Mouse (Mus musculus) forebrain, embryonic 11.5 days (tissue): ENCODE results near the gene Lmod2. TPM values are rescaled to one million over a fixed set of nuclear protein-coding genes. Genes with fewer than 3 reads are reported as not detected.

ENCODE experiments used
- ATAC-seq: fragments of 200-750 bp; cut with Nextera tagmentation; replicated peaks from 2 replicates; pipeline ENCODE4 v1.8.0; 2017; ENCODE audit warnings: moderate TSS enrichment; ENCODE audit not compliant: low FRiP score
- DNase-seq: peaks from one replicate; pipeline ENCODE4 v3.0.0-alpha.2; 2017; ENCODE audit warnings: low spot score
- H3K27ac ChIP-seq: fragments of 300-500 bp; sonication (generic); 2 replicates; pipeline ENCODE4 v1.5.1; 2014; ENCODE audit warnings: low read depth, low read length
- H3K27me3 ChIP-seq: fragments of 300-500 bp; sonication (generic); 2 replicates; pipeline ENCODE4 v1.6.1; 2014; ENCODE audit warnings: mild to moderate bottlenecking, low read length, mixed read lengths; ENCODE audit not compliant: control insufficient read depth, insufficient read depth
- H3K36me3 ChIP-seq: fragments of 300-500 bp; sonication (generic); 2 replicates; pipeline ENCODE4 v1.6.1; 2014; ENCODE audit warnings: mild to moderate bottlenecking, low read length, moderate library complexity, mixed read lengths; ENCODE audit not compliant: control insufficient read depth, insufficient read depth
- H3K4me1 ChIP-seq: fragments of 300-500 bp; sonication (generic); replicated peaks from 2 replicates; pipeline ENCODE4 v1.6.1; 2014; ENCODE audit warnings: low read length, mixed read lengths; ENCODE audit not compliant: control insufficient read depth, insufficient read depth
- H3K4me2 ChIP-seq: fragments of 300-500 bp; sonication (generic); 2 replicates; pipeline ENCODE4 v1.6.1; 2014; ENCODE audit warnings: low read depth, mild to moderate bottlenecking, low read length, moderate library complexity, mixed read lengths; ENCODE audit not compliant: severe bottlenecking
- H3K4me3 ChIP-seq: fragments of 300-500 bp; sonication (generic); 2 replicates; pipeline ENCODE4 v1.5.1; 2014; ENCODE audit warnings: low read depth, low read length
- H3K9ac ChIP-seq: fragments of 300-500 bp; sonication (generic); 2 replicates; pipeline ENCODE4 v1.6.1; 2014; ENCODE audit warnings: low read length
- H3K9me3 ChIP-seq: fragments of 300-500 bp; sonication (generic); 2 replicates; pipeline ENCODE4 v1.6.1; 2016; ENCODE audit warnings: low read length, mixed read lengths; ENCODE audit not compliant: control insufficient read depth
- WGBS: fragments of 180-500 bp; shearing (Covaris S2); extraction: QIAGEN DNeasy Blood & Tissue Kit; methylation state at CpG from one replicate; pipeline ENCODE4 v1.1.7; 2014; 5-methylcytosine and 5-hydroxymethylcytosine counted together
- polyA plus RNA-seq: library from polyadenylated mRNA; unstranded; fragments of >200 nt; fragmentation: Nextera tagmentation; extraction: Ambion mirVana; gene quantifications from 2 replicates; pipeline ENCODE4 v1.2.1, GENCODE M21; 2014

Lmod2 gene
- polyA plus RNA-seq, 1 experiment from 2014 or later = not detected

- no peaks in the 10 kb centered on the region for H3K9me3 ChIP-seq
- H3K4me1 ChIP-seq = no peaks in the 10 kb centered on the region
- H3K4me3 ChIP-seq = no peak overlapping the region
- no peak for ATAC-seq
- H3K36me3 ChIP-seq = no peaks in the 10 kb centered on the region
- WGBS = 78% methylated on average over 11 of the region's 11 CpGs
- H3K9ac ChIP-seq = no peak overlapping the region
- H3K27ac ChIP-seq = no peak overlapping the region
- H3K27me3 ChIP-seq = no peaks in the 10 kb centered on the region
- H3K4me2 ChIP-seq = no peak overlapping the region
- DNase-seq = no peak
Measured at GRCm38 (mm10) chr6:24570278-24570677, 27.3 kb upstream of the Lmod2 start.

GRCm38 (mm10) chr6:24571126-24571525, 26.4 kb upstream of the Lmod2 start:
- H3K4me1 ChIP-seq = no peaks in the 10 kb centered on the region
- H3K27ac ChIP-seq = no peak overlapping the region
- DNase-seq (no peak), ATAC-seq (no peak)
- no peak overlapping the region for H3K9ac ChIP-seq
- H3K4me3 ChIP-seq = no peak overlapping the region
- 83% methylated on average over 6 of the region's 6 CpGs for WGBS
- no peak overlapping the region for H3K4me2 ChIP-seq
- no peaks in the 10 kb centered on the region for H3K9me3 ChIP-seq
- H3K36me3 ChIP-seq = no peaks in the 10 kb centered on the region
- no peaks in the 10 kb centered on the region for H3K27me3 ChIP-seq

GRCm38 (mm10) chr6:24572431-24572830, 25.1 kb upstream of the Lmod2 start:
- Histone ChIP-seq H3K9me3 (no peaks in the 10 kb centered on the region), H3K4me1 (no peaks in the 10 kb centered on the region), H3K27me3 (no peaks in the 10 kb centered on the region), H3K36me3 (no peaks in the 10 kb centered on the region), H3K4me3 (no peak overlapping the region), H3K9ac (no peak overlapping the region), H3K27ac (no peak overlapping the region), H3K4me2 (no peak overlapping the region)
- ATAC-seq (no peak), DNase-seq (no peak)
- WGBS = 91% methylated on average over 14 of the region's 14 CpGs

GRCm38 (mm10) chr6:24573319-24573718, 24.2 kb upstream of the Lmod2 start:
- H3K9me3 ChIP-seq = no peaks in the 10 kb centered on the region
- H3K4me1 ChIP-seq = no peaks in the 10 kb centered on the region
- H3K27ac ChIP-seq = no peak overlapping the region
- H3K9ac ChIP-seq = no peak overlapping the region
- no peak for DNase-seq
- H3K36me3 ChIP-seq = no peaks in the 10 kb centered on the region
- H3K27me3 ChIP-seq = no peaks in the 10 kb centered on the region
- H3K4me2 ChIP-seq = no peak overlapping the region
- no peak for ATAC-seq
- no peak overlapping the region for H3K4me3 ChIP-seq

GRCm38 (mm10) chr6:24583456-24583855, 14.1 kb upstream of the Lmod2 start:
- H3K9ac ChIP-seq = no peak overlapping the region
- H3K36me3 ChIP-seq = no peaks in the 10 kb centered on the region
- no peaks in the 10 kb centered on the region for H3K27me3 ChIP-seq
- H3K4me2 ChIP-seq = no peak overlapping the region
- ATAC-seq (no peak), DNase-seq (no peak)
- H3K4me3 ChIP-seq = no peak overlapping the region
- WGBS = 84% methylated on average over 3 of the region's 3 CpGs
- no peaks in the 10 kb centered on the region for H3K9me3 ChIP-seq
- no peak overlapping the region for H3K27ac ChIP-seq
- no peaks in the 10 kb centered on the region for H3K4me1 ChIP-seq

- Histone ChIP-seq H3K4me2 (no peak overlapping the region), H3K27me3 (no peaks in the 10 kb centered on the region), H3K4me3 (no peak overlapping the region), H3K27ac (no peak overlapping the region), H3K4me1 (no peaks in the 10 kb centered on the region), H3K36me3 (no peaks in the 10 kb centered on the region), H3K9ac (no peak overlapping the region), H3K9me3 (no peaks in the 10 kb centered on the region)
- DNase-seq = no peak
- no peak for ATAC-seq
- WGBS = 66% methylated on average over 9 of the region's 10 CpGs
Measured at GRCm38 (mm10) chr6:24585431-24586310, 11.9 kb upstream of the Lmod2 start.

GRCm38 (mm10) chr6:24586885-24587284, 10.7 kb upstream of the Lmod2 start:
- no peaks in the 10 kb centered on the region for H3K9me3 ChIP-seq
- WGBS = 50% methylated on average over 3 of the region's 3 CpGs
- no peaks in the 10 kb centered on the region for H3K36me3 ChIP-seq
- ATAC-seq = no peak
- H3K9ac ChIP-seq = no peak overlapping the region
- no peak overlapping the region for H3K4me2 ChIP-seq
- no peaks in the 10 kb centered on the region for H3K27me3 ChIP-seq
- H3K4me3 ChIP-seq = no peak overlapping the region
- no peaks in the 10 kb centered on the region for H3K4me1 ChIP-seq
- DNase-seq = no peak
- H3K27ac ChIP-seq = no peak overlapping the region

GRCm38 (mm10) chr6:24590282-24590681, 7.3 kb upstream of the Lmod2 start:
- ATAC-seq = no peak
- Histone ChIP-seq H3K9me3 (no peaks in the 10 kb centered on the region), H3K36me3 (no peaks in the 10 kb centered on the region), H3K27me3 (no peaks in the 10 kb centered on the region), H3K4me3 (no peak overlapping the region), H3K9ac (no peak overlapping the region), H3K4me1 (no peaks in the 10 kb centered on the region), H3K27ac (no peak overlapping the region), H3K4me2 (no peak overlapping the region)
- WGBS = 80% methylated on average over 5 of the region's 5 CpGs
- DNase-seq = no peak
